Comparison of ENCODE assay signal across 8 mouse cellular contexts in the genomic region with DNA sequence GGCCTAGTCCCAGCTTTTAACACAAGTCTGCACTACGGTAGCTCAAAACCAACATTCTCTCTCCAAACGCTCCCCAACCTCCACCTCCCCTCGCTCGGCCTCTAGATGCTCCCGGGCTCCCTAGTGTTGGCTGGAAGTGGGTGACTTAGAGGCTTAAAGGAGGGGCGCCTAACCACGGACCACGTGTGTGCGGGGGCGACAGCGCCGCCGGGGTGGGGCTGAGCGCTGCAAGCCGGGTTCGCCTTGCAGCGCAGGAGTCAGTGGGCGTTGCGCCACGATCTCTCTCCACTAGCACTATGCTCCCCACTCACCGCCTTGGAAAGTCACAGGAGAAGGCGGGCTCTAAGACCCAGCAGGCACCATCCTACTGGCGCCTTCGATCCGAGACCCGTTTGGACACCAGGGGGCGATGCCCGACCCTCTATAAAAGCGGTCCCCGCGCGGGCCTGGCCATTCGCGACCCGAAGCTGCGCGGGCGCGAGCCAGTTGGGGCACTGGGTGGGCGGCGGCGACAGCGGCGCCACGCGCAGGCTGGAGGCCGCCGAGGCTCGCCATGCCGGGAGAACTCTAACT. TPM values are rescaled to one million over a fixed set of nuclear protein-coding genes. Genes with fewer than 3 reads are reported as not detected.
DNase-seq lines count a peak whose midpoint lies in the region; ATAC-seq and TF ChIP-seq lines count a peak whose summit lies in the region.

A gene (plus strand): TSS at position 453 of the 573 bp plus-strand sequence.

- H3K27me3 ChIP-seq in hindbrain, embryonic 16.5 days (replicated peaks; ENCODE audit: control insufficient read depth, insufficient read depth, low read length): peaks cover 26% of the 10 kb centered on the region

- peak within 1 kb of the TSS; percentile 95 for H3K4me3 ChIP-seq in gastrocnemius, adult 2 months
- peak within 1 kb of the TSS; percentile 60 for H3K4me3 ChIP-seq in hindbrain, embryonic 16.5 days (ENCODE audit: low read length)

- peak; percentile 94 for ATAC-seq in hindbrain, embryonic 16.5 days

- WGBS in hindbrain, embryonic 16.5 days: under 1% methylated on average over 48 of the region's 50 CpGs

- peak within 1 kb of the TSS; percentile 98 for H3K4me2 ChIP-seq in hindbrain, embryonic 16.5 days (ENCODE audit: low read length)

- no peaks in the 10 kb centered on the region for H3K9me3 ChIP-seq in hindbrain, embryonic 16.5 days (ENCODE audit: control insufficient read depth, low read length)

- peak; percentile 91 for DNase-seq in R1 (ENCODE audit: low read depth, low spot score)
- peak; percentile 88 to 93 for DNase-seq in cerebellum, postnatal 25 days
- DNase-seq in gastrocnemius, adult 2 months: peak; percentile 98
- DNase-seq in left cerebral cortex, adult 18-20 months (ENCODE audit: low spot score in 2 of 2): peak; percentile 91 to 94
- DNase-seq in lung, postnatal 4 days: peak; percentile 97 to 98
- peak; percentile 96 for DNase-seq in retina, postnatal 1 day
- peak; percentile 86 for DNase-seq in thymus, postnatal 4 days

- H3K27ac ChIP-seq in gastrocnemius, adult 2 months: peak within 1 kb of the TSS; percentile 93
- H3K27ac ChIP-seq in hindbrain, embryonic 16.5 days (ENCODE audit: low read depth, low read length): peak within 1 kb of the TSS; percentile 57; the same call in 1 of the 2 replicates

- peaks cover 25% of the 10 kb centered on the region for H3K4me1 ChIP-seq in hindbrain, embryonic 16.5 days (ENCODE audit: control insufficient read depth, insufficient read depth, low read depth, low read length)

- intact Hi-C loops in gastrocnemius, adult 2 months (cut with DNase I): loop anchor here (1.0 to 2.0 kb wide), 4 partner anchors 50 to 93 kb away; a partner anchor contains a TSS

- peak within 1 kb of the TSS; percentile 61 for H3K9ac ChIP-seq in hindbrain, embryonic 16.5 days (ENCODE audit: low read depth, low read length)

- TF ChIP-seq CTCF in gastrocnemius, adult 2 months (IDR thresholded peaks at IDR 0.05): peak; percentile 94

- H3K36me3 ChIP-seq in hindbrain, embryonic 16.5 days (ENCODE audit: control insufficient read depth, insufficient read depth, low read length): no peaks in the 10 kb centered on the region

RNA-seq across cellular contexts. Expression of the gene that starts here (rescaled TPM):
- 1 to 10 TPM; 3.0 to 4.2 TPM for total RNA-seq in gastrocnemius, adult 2 months (2021)
- 0.75 and 0.86 TPM in 2 replicates for polyA plus RNA-seq in hindbrain, embryonic 16.5 days (2015; fragmentation: Nextera tagmentation; extraction: Ambion mirVana)
- 10 to 100 TPM; 11.1 to 11.2 TPM for total RNA-seq in left cerebral cortex, adult 18-20 months (2021)

Comparison
In these comparisons a context has a peak if more than half of its experiments do, and no peak if none do; other contexts are left out.
1. Peak in every context shown above with its lines: DNase-seq, ATAC-seq, H3K4me3 ChIP-seq and H3K27ac ChIP-seq.
2. Peak in ATAC-seq, H3K4me3 ChIP-seq, H3K27ac ChIP-seq, H3K9ac ChIP-seq and H3K4me2 ChIP-seq in hindbrain, embryonic 16.5 days; RNA of the gene not detected or under 1 TPM.